Mouse (Mus musculus) embryonic fibroblast, embryonic 13.5 days (primary cell): ENCODE measurements around the gene Jph4. TPM values are rescaled to one million over a fixed set of nuclear protein-coding genes. Genes with fewer than 3 reads are reported as not detected.

Experiments
- H3K27ac ChIP-seq: 2 replicates; pipeline ENCODE4 v1.5.1; 2012; ENCODE audit warnings: low read length, control low read depth, inconsistent platforms; ENCODE audit not compliant: insufficient read depth
- H3K4me1 ChIP-seq: 2 replicates; pipeline ENCODE4 v1.6.1; 2011; ENCODE audit warnings: low read length; ENCODE audit not compliant: control insufficient read depth, insufficient read depth
- H3K4me3 ChIP-seq: 2 replicates; pipeline ENCODE4 v1.5.1; 2011; ENCODE audit warnings: mild to moderate bottlenecking, control low read depth, low read length; ENCODE audit not compliant: insufficient read depth
- CTCF ChIP-seq: IDR thresholded peaks from 2 replicates; pipeline ENCODE4 v1.5.1; 2011; ENCODE audit warnings: mild to moderate bottlenecking, control low read depth, low read length, moderate library complexity, borderline replicate concordance; ENCODE audit not compliant: insufficient read depth
- POLR2A ChIP-seq: IDR thresholded peaks from 2 replicates; pipeline ENCODE4 v1.6.1; 2011; ENCODE audit warnings: low read depth, mild to moderate bottlenecking, control low read depth, low read length, moderate library complexity
- polyA plus RNA-seq: library from polyadenylated mRNA; stranded (reverse); fragments of >200 nt; gene quantifications from 2 replicates; pipeline ENCODE4 v1.2.4, GENCODE M21; 2011; ENCODE audit warnings: low read depth; ENCODE audit not compliant: missing spikeins, insufficient read length

Gene Jph4
- polyA plus RNA-seq = 0.73 and 1.6 TPM in 2 replicates

DNA sequence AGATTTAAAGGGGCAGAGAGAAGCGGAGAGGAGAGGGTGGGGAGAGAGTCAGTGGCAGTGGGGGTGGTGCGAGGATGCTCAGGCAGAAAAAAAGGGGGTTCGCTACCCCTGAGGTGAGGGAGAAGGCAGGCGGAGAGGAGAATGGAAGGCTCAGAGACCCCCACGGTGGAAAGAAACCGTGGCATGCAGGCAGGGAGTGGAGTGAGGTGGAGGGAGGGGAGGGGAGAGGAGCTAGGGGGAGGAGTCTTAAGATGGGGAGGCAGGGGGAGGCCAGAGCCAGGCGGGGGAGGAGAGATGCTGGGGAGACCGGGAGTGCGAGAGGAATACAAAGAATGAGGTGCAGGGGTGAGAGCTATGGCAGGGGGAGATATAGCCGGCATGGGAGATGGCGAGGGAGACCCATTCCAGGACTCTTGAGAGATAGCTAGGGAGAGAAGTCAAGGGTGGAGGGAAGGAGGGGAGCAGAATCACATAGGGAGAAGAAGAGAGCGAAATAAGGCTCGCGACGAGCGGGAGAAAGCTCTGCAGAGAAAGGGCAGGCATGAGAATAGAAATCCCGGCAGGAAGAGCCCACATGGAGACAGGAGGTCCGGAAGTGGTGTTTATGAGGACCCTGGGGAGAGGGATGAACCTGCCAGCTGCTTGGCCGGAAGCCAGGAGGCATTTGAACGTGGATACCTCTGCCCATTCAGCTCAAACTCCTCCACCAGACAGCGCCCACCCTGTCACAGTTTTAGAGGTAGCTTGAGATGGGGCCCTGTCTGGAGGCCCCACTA is at the start of gene Jph4:
Gene Jph4, minus strand, starts transcription at position 511 of the 776 bp plus-strand sequence.
- no peak for TF ChIP-seq CTCF
- TF ChIP-seq POLR2A = no peak

GRCm38 (mm10) chr14:55164172-55164806 is 47.6 kb upstream of the Jph4 start:
- TF ChIP-seq POLR2A (no peak), CTCF (no peak)

More for the DNA sequence above, at the start of gene Jph4:
- no peaks in the 10 kb centered on the region; the same call in 1 of the 2 replicates for H3K4me1 ChIP-seq
- no peak within 1 kb of the TSS for H3K4me3 ChIP-seq
- no peak within 1 kb of the TSS for H3K27ac ChIP-seq

DNA sequence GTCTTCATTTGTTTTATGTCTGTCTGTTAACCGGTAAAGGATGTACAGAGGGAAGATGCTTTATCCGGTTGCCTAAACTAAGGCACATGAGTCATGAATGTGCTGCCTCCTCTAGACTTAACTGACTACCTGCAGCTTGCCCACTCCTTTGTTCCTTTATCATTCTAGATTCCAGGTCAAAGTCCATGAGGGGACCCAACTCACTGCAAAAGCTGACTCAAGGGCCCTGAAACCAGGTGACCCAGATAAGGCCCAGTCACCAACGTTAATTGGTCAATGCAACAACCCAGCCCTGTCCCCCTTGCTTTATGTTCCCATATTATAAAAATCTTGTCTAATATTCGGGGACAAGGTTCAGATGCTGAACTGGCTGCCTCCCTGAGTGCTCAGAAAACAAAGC is 45.4 kb upstream of the Jph4 start:
- H3K4me1 ChIP-seq = no peaks in the 10 kb centered on the region
- no peak overlapping the region for H3K4me3 ChIP-seq
- TF ChIP-seq POLR2A (no peak), CTCF (no peak)
- H3K27ac ChIP-seq = no peak overlapping the region

More at GRCm38 (mm10) chr14:55164172-55164806, 47.6 kb upstream of the Jph4 start:
- no peaks in the 10 kb centered on the region for H3K4me1 ChIP-seq
- no peak overlapping the region for H3K4me3 ChIP-seq
- no peak overlapping the region for H3K27ac ChIP-seq

DNA sequence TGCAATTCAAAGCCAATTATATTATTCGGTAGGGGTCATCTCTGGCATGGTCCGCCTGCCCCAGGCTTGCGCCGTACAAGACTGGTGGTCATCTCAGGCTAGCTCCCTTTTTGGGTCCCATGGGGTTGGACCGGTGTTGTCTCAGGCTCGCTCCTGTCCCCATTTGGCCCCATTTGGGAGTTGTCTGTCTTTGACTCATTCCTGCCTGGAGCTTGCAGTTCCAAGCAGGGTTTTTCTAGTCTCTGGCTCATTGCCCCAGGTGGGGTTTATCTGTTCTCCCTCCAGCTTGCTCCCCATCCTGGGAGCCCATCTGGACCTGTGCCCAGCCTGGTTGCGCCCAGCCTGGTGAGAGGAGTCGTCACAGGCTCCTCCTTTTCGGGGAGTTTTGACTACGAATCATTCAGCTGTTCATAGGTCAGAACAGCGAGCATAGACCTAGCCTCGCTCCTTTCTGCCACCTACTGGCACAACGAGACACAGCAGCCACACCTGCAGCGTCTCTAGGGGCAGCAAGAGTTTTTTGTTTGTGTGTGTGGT is 44.4 kb upstream of the Jph4 start:
- Histone ChIP-seq H3K4me1 (no peaks in the 10 kb centered on the region), H3K4me3 (no peak overlapping the region), H3K27ac (no peak overlapping the region)
- TF ChIP-seq POLR2A = no peak
- peak; percentile 69 for TF ChIP-seq CTCF

- Histone ChIP-seq H3K27ac (no peak overlapping the region), H3K4me1 (no peaks in the 10 kb centered on the region), H3K4me3 (no peak overlapping the region)
- TF ChIP-seq POLR2A (no peak), CTCF (no peak)
Measured at GRCm38 (mm10) chr14:55160251-55161071, 43.7 kb upstream of the Jph4 start.

DNA sequence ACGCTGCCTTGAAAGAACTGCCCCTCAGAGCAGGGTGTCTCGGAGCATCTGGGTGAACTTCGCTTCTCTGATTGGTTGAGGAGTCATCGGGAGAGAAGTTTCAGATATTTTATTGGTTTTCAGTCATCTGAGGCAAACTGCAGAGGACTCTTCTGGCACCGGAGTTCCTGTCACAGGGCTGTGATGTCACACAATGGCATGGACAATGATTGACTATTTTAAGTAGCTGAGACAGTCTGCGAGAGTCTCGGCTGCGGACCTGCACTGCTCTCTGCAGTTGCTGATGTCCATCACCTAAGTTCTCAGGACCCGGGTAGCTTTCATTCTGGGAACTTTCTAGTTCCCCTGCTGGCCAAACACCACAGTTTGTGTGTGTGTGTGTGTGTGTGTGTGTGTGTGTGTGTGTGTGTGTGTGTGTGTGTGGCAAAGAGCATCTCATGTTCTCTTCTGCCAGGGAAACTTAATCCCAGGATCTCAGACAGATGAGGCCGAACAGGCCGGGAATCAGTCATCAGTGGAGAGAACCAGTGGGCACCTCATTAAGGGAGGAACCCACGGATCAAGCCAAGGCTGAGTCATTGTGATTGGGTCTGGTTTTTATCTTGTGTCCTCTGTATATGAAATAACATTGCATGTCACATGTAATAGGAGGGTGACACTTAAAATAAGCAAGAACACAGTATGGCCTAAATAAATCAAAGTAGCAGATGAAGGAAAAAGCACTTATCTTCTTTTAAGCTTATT is 40.8 kb upstream of the Jph4 start:
- no peak for TF ChIP-seq CTCF
- no peak for TF ChIP-seq POLR2A
- no peak overlapping the region for H3K27ac ChIP-seq
- H3K4me1 ChIP-seq = no peaks in the 10 kb centered on the region
- H3K4me3 ChIP-seq = no peak overlapping the region

GRCm38 (mm10) chr14:55152951-55153481 is 36.3 kb upstream of the Jph4 start:
- Histone ChIP-seq H3K4me1 (no peaks in the 10 kb centered on the region), H3K27ac (no peak overlapping the region), H3K4me3 (no peak overlapping the region)
- TF ChIP-seq POLR2A (no peak), CTCF (no peak)

GRCm38 (mm10) chr14:55152174-55152573 is 35.4 kb upstream of the Jph4 start:
- TF ChIP-seq CTCF = no peak
- TF ChIP-seq POLR2A = no peak
- Histone ChIP-seq H3K27ac (no peak overlapping the region), H3K4me3 (no peak overlapping the region), H3K4me1 (no peaks in the 10 kb centered on the region)
